Mouse (Mus musculus): ENCODE results near the gene Upk1b.

Upk1b gene

DNA sequence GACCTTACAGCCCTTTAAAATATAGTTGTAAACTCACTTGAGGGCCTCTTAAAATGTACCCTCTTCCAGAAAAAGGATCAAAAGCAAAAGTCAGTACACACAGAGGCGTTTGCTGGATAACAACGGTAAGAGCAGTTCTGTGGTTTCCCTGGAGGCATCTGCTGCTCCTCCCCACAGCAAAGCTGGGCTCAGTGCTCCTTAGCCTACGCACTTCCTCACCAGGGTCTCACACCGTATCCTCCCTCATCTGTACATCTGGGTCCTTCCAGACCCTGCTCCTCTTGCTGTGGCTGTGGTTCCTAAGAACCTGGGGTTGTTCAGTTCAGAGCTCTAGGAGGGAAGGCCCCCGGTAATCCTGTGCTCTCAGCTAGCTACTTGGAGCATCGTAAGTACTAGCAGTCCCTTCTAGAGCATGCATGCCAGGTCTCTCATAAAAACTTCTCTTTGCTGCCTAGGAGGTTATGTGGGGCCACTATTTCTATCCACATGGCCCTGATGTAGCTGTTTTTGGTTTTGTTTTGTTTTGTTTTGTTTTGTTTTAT is 39.2 kb downstream of the Upk1b start:
- no peak for DNase-seq

DNA sequence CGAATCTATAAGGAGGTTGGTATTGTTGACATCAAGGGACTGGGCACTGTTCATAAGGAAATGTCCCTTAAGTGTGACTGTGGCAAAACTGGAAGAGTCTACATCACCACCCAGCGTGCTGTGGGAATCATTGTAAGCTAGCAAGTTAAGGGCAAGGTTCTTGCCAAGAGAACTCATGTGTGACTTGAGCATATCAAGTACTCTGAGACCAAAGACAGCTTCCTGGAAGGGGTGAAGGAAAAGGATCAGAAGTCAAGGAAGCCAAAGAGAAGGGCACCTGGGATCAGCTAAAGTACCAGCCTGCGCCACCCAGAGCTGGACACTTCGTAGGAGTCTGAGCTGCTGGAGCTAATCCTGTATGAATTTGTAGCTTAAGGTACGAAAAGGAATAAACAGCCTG is 39.9 kb downstream of the Upk1b start:
- DNase-seq: no peak

- DNase-seq: no peak
Observed at GRCm38 (mm10) chr16:38758104-38758861, 41.8 kb downstream of the Upk1b start.

- DNase-seq: no peak
Observed at GRCm38 (mm10) chr16:38757626-38758025, 42.5 kb downstream of the Upk1b start.

- DNase-seq: no peak
Observed at GRCm38 (mm10) chr16:38756572-38756971, 43.6 kb downstream of the Upk1b start.

DNA sequence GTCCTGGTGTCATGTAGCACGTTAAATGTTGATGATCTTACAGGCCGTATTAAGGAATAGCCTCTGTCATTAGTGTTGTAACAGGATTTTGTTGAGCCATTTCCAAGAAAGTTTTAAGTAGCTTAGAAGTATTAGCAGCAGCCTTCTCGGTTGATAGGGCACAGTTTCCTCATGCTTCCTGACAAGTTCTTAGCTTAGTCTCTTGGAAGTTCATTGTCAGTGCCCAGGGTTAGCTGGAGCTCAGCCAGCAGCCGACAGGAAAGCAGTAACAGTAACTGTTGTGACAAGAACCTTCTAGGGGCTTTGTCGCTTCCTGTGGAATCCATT is 44.0 kb downstream of the Upk1b start:
- DNase-seq: peak; percentile 67

GRCm38 (mm10) chr16:38755452-38756176 is 44.5 kb downstream of the Upk1b start:
- no peak for DNase-seq

DNA sequence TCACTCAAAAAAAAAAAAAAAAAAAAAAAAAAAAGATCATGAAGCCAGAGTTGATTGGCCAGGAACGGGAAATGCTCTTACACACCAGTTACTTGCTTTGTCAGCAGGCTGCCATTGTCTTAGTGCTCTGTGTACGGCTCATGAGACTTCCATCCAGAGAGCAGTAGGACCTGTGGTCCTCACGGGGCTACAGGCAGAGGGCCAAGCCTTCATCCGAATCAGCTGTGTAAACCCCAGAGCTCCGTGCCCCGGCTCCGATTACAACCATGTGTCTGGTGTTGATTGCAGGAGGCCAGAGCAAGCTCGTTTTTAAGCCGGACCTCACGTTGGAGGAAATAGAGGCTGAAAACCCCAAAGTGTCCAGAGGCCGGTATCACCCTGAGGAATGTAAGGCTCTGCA is 46.5 kb downstream of the Upk1b start:
- no peak for DNase-seq

GRCm38 (mm10) chr16:38750803-38751202 is 49.3 kb downstream of the Upk1b start:
- no peak for DNase-seq

GRCm38 (mm10) chr16:38743941-38744673 is 56.0 kb downstream of the Upk1b start:
- DNase-seq: no peak

DNA sequence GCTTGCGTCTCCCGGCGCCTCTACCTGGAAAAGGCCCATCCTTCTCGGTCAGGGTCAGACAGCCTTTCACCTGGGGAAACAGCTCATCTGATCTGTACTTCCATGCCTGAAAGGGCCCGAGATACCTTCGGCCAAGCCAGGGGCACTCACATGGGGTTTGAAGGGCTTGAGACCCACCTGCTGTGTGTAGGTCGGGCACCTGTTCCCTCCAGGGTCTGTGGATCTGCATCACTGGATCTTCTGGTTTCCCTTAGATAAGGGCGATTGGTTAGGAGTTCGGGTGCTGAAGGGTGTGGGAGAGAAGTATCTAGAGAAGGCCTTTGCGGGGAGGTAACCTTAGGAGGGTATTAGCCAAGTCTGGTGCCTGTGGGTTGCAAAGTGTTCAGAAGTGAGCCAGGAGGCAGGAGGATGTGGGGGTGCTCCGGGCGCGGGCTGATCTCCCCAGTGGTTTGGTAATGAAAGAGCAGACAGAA is 57.4 kb downstream of the Upk1b start:
- peak; percentile 50 for DNase-seq

- DNase-seq: peak; percentile 88
Observed at GRCm38 (mm10) chr16:38742113-38742658, 57.9 kb downstream of the Upk1b start, which contains the start of gene B4galt4. Gene B4galt4 (plus strand): TSS chr16:38742264.

DNA sequence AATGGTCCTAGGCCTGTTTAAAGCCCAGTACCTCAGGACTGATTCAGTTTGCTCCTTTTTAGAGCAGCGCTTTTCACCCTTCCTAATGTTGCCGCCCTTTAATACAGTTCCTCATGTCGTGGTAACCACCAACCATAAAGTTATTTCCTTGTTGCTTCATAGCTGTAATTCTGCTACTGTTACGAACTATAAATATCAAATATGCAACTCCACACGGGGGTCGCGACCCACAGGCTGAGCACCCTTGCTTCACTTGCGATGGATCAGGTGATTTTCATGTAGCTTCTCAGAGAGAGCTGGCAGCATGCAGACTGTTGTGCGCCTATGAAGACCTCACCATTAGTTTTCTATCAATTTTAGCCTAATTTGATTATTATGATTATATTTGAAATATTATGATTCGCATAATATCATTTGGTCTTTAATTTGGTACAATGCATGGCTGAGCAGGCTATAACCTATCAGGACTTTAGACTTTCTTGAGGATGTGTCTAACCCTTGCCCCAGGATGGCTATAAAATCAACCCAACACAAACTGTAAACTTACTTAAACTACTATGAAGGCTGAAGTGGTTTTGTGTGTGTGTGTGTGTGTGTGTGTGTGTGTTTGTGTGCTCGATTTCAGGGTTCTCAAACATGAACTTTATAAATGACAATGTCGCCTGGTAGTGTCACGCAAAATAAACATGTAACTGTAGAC is 58.8 kb downstream of the Upk1b start:
- DNase-seq: no peak

DNA sequence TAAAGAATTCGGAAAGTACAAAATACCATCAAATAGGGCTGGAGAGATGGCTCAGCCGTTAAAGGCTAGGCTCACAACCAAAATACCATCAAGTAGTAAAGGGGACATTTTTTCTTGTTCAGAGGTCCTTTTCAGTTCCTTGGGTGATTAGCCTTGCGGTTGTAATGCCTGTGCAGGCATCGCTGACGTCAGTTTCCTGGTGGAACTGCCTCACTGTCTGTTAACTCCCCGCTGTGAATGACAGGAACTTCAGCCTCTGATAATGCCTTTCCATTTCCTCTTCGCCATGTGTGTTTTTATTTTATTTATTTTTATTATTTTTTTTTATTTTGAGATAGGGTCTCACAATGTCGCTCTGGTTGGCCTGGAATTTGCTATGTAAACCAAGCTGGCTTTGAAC is 69.2 kb downstream of the Upk1b start:
- DNase-seq: no peak

- DNase-seq: peak; percentile 68
Observed at GRCm38 (mm10) chr16:38729610-38730288, 70.4 kb downstream of the Upk1b start.

DNA sequence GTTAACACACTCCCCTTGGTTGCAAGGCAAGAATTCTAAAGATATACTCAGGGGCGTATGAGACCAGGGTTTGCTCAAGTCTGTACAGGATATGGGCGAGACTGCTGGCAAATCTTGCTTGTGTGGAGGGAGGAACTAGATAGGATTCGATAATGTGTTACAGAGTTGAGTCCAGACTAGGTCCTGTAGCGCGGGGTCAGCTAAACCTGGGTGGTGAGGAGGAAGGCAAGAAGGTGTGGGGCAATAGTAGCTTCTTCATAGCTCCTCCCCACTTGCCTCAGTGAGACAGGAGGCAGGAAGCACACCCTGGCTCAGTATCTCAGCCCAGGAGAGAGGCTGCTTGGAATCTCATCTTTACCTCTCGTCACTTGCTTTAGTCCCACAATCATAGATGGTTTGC is 71.0 kb downstream of the Upk1b start:
- no peak for DNase-seq

DNA sequence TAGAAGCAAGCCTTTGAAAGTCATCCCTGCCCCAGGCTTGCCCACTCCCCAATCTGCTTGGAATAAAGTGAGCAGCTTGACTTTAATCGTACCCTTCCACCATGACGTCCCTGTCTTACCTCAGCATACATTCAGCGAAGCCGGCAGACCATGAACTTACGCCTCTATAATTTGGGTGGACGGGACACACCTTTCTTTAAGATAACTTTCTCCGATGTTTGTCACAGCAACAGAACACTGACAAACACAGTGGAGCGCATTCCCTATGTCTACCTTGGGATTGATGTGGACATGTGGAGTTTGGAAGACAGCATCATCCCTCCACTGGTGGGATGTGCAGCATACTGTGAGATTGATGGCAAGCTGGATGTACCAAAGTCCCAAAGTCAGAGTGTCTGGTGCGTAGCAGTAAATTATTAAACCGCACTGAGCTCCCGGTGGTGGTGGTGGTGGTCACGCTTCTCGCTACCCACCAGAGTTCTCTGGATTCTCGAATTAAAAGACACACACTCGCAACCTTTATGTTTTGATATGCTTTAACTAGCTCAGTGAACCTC is 71.5 kb downstream of the Upk1b start:
- DNase-seq: no peak

DNA sequence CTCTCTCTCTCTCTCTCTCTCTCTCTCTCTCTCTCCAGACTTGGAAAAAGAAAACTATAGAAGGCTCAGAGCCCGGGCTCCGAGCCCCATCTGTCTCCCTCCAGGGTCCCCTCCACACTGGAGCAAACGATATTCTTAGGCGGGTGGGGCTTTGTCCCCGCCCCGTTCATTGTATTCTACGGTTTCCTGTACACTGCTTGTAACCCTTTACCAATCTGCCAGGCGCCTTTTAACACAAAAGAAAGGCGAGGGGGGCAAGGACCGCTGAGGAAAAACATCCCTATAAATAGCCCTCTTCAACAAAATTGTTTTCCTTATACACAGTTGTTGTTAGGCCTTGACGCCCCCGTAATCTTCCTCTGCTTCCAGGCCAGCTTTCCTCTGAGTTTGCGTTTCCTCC is 75.2 kb downstream of the Upk1b start:
- DNase-seq: no peak

- DNase-seq: no peak
Observed at GRCm38 (mm10) chr16:38724256-38724655, 75.9 kb downstream of the Upk1b start.
